Mouse (Mus musculus) adrenal gland, postnatal 25 days (tissue): Measurements from ENCODE around the gene Lhfp. TPM values are rescaled to one million over a fixed set of nuclear protein-coding genes. Genes with fewer than 3 reads are reported as not detected.

ENCODE experiments used
- DNase-seq: peaks from one replicate; pipeline ENCODE4 v3.0.0; 2021; ENCODE audit warnings: mixed read lengths
- total RNA-seq: library from RNA; stranded (reverse); gene quantifications from 2 replicates; pipeline ENCODE4 v1.2.3, GENCODE M21; 2021

The Lhfp gene
- total RNA-seq, 1 experiment from 2014 or later = 20.4 TPM

DNA sequence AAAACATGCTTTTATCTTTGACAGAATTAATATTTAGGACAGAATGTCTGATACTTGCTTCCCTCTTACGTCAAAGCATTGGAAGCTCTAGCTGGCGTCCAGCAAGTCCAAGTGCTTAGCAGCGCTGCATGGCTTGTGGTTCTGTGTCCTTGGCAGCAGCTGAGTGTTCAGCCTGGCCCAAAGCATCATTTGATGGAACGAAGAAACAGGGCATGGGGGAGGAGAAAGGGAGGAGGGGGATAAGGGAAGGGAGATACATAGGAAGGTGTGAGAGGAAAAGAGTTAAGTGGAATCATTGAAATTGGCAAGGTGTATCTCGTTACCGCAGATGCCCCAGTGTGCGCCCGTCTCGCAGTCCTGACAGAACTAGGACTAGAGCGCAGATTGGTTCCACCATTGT is 124.0 kb downstream of the Lhfp start:
- no peak for DNase-seq

DNA sequence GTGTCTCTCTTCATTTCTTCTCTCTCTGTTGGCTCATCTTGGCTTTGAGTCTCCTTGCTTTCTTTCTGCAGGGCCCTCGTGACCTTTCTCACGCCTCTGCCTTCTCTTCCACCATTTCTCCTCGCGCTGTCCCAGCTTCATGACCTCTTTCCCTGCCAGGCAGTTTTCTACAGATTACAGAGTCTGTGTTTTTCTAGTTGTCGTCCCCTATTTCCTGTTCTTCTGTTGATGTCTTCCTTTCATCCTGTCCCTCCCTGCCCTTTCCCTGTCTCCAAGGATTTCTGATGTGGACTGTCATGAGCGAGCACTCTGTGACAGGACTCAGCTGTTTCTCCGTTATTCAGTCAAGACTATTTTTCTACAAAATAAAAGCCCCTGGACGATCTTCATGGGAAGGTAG is 124.7 kb downstream of the Lhfp start:
- no peak for DNase-seq

DNA sequence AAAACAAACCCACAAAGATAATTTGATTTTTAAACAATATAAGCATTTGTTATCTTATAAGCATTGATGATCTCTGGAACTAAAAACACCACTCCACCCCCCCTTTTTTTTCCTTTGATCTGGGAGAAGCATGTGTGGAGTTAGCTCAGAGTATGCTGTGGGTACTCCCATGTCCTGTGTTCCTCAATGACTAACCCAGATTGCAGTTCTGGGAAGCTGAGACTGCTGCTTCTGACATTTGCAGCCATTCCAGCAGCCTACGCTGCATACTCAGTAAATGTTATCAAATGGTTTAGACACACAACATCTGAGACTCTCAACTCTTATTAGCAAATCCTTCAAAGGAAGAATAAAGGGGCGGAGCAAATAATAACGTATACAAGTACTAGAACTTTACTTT is 128.2 kb downstream of the Lhfp start:
- DNase-seq = no peak

DNA sequence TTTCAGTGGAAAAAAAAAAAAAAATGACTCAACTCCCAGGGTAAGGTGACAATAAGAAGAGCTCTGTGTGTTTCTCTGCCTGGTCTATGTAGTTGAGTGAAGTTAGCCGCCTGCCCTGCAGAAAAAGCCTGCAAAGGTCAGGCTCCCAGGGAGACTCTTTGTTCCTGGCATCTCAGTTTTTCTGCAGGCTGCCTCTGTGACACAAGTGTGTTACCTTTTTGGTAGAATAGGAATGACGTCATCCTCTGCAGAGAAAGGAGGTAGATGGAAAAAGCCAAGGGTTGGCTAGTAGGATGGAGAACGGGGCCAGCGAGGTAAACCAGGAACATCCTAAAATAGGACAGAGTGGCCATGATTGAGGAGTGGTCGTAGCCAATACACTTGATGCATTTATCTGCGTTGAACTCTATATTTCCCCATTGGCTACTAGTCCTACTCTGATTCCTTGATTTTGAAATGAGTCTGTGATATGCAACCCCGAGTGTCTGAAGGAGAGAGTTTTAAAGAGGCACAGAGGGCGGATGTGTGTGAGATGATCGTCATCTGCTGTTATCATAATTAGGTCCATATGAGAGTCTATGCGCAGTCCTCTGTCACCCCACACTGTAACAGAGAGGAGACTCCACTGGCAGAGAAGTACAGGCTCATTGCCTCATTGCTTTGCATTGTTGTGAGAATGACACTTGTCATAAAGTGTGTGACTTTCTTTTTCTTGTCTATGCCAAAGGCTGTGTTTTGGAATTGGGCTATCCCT is 132.2 kb downstream of the Lhfp start:
- DNase-seq = no peak

DNA sequence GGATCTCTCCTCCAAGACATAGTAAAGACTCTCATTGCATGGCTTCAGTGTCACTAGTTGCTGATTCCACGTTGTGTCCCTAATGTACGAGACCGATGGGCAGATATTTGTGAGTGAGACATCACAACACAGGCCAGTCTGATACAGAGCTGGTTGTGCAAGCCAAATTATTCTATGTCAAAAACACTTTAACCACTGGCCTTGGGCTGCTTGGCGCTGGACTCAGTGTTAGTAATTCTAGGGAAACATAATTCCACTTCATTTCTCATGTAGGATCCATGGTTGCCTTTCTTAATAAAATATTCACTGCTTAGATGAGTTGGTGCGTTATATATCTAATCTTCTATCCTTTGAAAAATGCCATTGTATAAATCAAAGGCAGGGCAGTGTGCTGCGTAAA is 138.6 kb downstream of the Lhfp start:
- peak; percentile 20 for DNase-seq

DNA sequence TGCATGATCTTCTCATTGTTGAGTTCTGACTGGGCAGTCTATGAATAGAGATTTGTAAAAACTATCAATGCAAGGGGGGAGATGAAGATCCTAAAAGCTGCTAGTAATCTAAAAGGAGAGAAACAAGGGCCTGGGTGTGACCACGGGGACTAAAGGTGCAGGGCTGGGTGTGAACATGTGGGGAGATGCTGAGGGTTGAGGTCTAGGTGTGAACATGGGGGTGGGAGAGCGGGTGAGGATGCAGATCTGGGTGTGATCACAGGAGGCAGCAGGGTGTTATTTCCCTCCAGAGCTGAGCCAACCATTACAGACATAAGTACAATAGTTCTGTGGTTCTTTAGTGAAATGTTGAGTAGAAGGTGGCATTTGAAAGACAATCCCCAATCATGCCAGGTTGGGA is 144.1 kb downstream of the Lhfp start:
- DNase-seq = no peak

DNA sequence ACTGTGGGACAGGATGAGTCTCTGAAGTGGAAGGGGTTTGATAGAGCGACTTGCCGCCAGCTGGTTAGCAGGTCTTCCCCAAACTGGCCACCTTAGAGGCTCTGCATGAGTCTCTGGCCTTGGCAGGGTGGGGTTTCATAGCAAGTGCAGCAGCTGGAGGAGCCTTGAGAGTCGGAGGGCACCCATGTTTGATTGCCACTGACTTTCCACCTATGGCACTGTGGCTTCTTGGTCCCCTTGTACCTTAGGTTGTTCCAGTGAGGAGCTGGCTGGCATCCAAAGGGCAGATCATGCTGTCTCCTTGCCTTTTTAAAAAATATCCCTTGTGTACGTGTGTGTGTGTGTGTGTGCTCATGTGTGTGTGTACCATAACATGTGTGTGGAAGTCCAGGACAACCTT is 152.1 kb downstream of the Lhfp start:
- DNase-seq = no peak

DNA sequence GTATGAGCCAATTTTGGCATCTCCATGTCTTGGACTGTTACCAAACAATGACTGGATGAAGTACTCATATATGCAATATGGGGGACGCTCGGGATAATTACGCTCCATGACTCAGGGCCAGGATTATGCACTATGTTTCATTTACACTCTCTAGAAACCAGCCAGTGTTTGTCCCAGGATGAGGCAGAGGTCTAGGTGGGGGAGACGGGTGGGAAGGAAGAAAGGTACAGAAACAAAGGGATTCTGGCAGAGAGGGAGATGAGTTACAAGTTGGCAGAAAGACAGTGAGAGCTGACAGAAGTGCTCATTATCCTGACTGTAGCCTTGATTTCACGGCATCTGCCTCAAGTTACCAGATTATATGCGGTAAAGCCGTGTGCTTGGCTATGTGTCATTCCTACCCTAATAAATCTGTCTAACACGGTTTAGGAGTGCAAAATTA is 154.4 kb downstream of the Lhfp start:
- DNase-seq = no peak

DNA sequence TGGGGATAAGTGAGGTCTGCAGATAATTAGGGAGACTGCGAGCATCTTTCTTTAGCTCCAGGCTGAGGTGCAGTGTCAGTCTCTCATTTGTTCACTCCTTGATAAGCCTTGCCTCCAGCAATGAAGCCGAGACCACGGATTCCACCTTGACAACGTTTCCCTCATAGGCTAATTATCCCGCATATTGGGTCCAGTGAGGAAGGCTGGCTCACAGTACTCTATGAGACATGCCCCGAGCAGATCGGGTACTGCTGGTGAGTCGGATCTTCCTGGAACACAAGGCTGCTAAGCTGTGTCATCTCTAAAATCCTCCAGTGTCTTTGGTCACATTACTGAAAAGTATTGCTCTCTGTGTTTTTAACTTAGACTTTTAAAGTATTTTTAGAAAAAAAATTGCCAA is 158.8 kb downstream of the Lhfp start:
- no peak for DNase-seq

DNA sequence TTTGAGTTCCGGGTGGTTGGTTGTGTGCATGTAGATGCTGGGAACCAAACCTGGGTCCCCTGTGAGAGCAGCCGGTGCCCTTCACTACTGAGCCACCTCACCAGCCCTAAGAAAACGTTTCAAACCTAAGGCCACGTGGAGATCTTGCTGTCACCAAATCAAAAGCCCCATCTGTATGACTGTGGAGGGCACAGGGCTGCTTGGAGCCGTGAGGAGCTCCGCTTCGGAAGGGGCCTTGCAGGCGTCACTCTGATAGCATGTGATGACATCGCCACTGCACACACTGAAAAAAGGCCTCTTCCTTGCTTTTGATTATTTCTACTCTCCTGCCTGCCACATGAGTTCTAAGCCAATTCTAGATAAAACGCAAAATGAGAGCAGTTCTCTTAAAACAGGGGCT is 159.5 kb downstream of the Lhfp start:
- DNase-seq = no peak

DNA sequence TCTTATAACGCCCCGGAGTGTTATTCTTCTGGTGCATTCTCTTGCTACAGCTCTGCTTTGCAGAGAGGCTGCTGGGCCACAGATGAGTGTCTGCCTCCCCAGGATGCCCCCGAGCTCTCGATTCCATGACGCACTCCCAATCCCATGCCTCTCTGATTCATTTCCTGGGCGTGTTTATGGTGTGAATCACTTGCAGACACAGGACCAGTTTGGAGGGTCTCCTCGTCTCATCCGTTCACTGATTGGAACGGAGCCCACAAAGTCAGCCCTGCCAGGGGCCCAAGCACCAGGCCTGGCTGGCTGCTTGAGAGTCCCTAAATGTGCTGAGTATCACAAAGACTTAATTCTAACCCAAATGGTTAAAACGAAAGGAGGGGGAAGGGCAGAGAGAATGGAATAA is 160.3 kb downstream of the Lhfp start:
- no peak for DNase-seq

DNA sequence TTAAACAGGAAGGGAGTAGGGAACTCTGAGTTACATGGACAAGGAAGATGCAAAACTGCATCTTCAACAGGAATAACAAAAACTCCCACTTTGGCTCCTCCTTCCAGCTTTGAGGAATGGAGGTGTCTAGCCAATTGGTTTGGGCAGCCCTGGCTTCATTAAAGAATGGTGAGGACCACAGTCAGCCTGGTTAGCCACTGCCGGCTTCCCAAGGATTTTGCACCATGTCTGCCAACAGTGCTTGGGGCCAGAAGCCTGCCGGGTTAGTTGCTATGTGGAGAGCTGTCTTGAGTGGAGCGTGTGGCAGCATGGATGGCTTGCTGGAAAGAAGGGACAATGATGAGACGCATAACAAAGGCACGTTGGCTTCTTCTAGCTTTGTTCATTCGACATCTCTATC is 160.9 kb downstream of the Lhfp start:
- DNase-seq = no peak

DNA sequence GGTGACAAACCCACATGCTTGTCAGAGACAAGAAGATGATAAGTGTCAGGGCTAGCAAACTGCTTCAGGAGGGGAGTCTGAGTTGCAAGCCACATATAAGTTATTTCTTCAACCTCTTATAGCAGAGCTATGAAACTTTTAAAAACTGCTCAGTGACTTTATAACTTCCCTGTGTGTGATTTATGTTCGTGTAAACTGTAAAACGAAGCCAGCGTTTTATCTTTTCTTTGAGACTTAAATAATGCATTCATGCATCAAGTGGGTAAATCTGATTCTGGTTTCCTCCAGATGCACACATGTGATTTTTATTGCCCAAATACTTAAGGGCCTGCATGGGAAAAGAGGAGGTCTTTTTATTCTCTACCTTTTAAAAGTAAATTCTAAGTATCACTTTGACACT is 161.4 kb downstream of the Lhfp start:
- no peak for DNase-seq

DNA sequence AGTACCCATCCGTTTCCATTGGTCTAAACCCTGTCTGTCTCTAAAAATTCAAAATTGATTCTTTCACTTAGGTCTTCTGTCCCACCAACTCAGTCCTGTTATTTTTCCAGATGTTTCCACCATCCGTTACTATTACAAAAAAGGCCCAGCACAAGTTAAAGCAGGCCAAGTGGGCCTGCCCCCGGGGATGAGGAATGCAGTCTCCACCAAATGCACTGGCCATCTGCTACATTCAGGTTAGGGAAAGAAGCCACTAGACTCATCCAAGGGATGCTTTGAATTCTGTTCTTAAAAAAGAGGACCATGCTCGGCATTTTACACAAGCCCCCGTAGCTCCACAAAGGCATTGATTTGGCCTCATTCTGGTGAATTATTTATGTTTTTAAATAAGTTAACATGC is 162.3 kb downstream of the Lhfp start:
- DNase-seq = no peak

DNA sequence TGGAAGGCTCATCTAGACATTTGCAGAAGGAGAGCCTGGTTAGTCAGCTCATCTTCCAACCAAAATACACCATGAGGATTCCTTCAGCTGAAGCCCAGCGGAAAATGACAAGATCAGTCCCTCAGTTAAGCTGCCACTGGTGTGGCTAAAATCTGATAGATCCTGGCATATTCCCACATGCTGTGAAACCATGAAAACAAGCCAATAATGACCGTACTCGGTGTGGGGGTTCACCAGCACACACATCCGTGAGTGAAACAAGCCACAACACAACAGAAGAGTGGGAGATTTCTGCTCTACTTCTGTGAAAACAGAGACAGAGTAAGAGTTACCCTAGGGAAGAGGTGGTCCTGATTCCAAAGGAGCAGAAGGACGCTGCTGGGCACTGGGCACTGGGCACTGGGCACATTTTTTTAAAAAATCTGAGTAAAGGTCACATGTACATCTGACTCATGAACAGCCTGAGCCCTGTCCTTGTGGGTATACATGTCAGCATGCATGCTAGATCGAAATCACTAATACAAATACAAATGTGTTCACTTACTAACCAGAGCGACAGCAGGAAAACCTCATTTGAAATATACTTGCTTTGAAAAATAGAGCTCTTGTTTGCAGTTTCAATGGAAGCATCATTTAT is 163.1 kb downstream of the Lhfp start:
- no peak for DNase-seq

DNA sequence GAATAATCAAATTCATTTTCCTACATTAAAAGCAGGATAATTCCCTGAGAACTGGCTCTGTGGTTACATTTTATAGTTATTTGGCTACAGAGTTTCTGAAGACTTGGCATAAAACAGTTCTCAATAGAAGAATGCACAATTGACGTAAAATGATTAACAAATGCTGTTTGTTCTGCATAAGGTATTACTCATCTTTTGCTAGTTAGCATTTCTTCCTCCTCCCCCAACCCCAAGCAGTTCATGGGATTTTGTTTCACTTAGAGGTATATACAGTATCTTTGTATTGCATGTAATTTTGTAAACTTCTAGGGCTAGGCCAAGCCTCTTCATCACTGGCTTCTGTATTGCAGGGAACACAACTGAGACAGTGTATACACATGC is 163.6 kb downstream of the Lhfp start:
- no peak for DNase-seq

DNA sequence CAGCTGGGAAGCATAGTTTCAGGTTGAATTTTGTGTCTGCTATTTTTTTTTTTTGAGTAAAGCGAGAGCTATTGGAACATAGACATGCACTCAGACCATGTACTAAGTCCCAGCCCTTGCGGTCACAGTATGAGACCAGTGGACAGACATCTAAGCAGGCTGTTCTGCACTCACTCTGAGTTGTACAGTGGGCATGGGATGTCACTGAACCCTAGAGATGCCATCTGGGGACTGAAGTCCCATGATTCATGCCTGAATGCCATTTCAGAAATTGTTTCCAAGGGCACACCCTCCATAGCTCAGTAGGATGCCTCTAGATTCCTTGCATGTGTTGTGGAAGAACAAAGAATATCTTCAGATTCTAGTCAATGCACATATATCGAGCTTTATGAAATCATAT is 164.4 kb downstream of the Lhfp start:
- no peak for DNase-seq

DNA sequence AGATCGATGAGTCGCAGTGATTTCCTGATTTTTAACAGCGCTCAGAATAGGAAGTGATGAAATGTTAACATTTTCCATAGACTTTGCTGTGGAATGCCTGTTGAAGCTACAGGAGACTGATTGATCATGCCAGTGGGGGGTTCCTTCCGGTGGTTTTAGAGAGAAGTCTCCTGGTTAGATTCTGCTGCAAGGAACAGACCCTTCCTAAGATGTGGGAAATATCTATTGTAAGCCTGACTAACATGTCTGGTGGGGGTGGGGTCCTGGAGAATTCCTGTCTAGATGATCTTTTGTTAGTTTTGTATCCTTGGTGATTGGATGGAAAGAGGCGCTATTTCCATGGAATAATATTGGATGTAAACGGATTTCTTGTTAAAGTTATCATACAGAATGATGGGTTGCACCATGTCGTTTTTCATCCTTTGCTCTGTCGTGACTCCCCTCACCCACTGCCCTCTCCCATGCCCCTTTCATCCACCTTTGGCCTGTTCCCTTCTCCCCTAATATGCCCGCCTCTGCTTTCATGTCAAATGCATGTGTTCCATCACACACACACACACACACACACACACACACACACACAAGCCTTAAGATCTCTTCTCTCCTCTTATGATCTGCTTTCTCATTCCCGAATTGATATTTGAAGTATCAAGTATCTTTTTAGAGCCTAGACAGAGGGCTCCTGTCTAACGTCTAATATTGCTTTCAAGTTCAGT is 165.3 kb downstream of the Lhfp start:
- no peak for DNase-seq

DNA sequence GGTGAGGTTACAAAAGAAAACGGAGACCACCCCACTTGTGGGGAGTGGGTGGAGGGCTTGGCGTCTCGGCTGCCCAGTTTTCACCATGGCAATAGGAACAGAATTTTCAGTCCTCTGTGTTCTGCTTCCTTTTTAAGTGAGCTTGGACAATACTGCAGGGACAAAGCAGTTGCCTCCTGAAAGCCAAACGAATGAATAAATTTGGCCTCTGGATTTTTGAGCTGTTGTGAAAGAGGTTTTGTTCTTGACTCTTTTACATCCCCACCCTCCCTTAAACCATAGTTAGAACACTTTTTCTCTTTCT is 165.8 kb downstream of the Lhfp start:
- no peak for DNase-seq

DNA sequence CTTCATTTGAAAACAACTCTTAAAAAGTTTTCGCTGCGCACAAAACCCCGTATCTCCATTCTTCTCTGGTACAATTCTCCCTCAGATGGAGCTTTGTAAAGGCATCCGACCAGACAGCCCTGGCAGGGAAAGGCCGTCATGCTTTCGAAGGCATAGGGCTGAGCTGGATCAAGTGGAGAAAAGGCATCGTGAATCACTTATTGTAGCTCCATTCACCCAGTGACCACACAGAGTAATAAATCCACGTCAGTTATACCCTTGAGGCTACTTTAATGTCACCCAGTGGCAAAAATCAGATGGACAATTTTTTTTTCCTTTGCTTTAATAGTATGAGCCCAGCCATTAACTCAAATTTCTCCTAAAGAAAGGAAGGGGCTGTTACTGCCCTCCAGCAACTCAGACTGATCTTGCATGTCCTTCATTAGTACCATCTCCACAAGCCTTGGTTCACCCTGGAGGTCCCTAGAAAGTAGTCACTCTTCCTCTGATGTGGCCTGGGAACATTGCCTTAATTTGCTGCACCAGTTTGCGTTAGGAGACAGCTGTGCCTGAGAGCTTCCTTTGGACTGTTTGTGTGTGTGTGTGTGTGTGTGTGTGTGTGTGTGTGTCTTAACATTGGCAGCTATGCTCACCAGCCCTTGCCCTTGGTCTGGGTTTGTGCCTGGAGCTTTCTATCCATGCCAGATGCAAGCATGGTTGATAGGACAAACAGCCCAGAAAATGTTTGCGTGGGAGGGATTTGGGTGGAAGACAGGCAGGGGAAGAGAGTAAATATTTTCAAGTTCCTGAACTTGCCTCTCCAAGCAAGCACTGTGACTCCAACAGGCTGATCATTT is 169.6 kb downstream of the Lhfp start:
- DNase-seq = no peak

DNA sequence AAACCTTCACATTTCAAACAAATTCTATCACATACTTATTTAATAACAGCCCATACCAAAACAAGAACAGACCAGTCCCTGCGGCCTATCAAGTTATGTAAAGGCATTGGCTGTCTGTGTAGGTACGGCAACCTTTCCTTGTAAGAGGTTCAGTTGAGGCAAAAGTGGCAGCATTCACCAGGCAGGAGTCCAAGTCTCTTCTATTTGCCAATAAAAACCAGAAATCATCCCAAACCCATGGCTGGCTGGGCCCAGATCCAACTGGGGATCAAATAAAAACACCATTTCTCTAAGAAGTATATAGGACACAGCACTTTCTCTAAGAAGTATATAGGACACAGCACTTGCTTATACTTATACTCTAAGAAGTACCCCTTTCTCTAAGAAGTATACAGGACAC is 171.3 kb downstream of the Lhfp start:
- no peak for DNase-seq

DNA sequence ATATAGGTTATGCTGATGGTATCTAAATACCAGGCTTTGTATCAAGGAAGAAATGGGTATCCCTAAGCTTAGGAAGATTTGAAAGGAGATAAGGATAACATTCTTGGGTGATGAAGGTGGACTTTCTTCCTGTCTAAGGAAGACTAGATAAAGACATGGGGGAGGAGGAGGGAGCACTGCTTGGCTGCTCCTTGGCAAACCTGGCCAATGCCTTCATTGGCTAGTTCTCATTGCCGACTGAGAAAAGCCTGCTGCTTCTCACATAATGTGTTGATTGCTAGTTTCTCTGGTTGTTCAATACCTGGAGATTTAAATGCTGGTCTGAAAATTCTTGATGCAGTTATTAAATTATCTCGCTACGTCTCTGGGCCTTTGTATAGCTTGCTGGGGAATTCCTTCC is 172.0 kb downstream of the Lhfp start:
- no peak for DNase-seq

DNA sequence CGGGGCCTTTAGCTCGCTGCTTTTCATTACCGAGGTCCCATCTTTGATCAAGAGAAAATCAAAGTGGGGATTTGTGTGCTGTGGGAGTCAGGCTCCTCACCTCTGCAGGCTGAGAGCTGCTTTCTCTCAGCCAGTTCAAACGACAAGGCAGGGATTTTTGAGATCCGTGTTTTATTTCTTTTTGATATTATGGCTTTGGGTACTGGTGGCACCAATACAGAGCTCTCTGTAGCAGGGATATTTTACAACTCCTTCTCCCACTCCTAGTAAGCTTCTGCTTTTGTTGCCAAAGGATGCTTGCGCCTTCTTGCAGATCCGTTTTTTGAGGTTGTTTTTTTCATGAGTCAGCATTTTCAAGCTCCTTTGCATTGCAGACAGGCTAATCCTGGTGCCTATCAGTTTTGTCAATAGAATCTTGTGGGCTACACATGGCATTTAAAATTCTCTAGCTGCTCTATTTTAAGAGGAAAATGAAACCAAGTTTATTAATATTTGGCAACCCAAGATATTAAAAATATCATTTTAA is 172.5 kb downstream of the Lhfp start:
- no peak for DNase-seq
